Mouse (Mus musculus) G1E (cell line): ENCODE results near the gene Rnase2b.

Source experiments
- CTCF ChIP-seq: IDR thresholded peaks from 2 replicates; pipeline ENCODE4 v1.5.1; 2012; ENCODE audit warnings: low read depth, low read length, inconsistent platforms, mixed read lengths
- GATA1 ChIP-seq: IDR thresholded peaks from 2 replicates; pipeline ENCODE4 v1.6.1; 2012; ENCODE audit warnings: borderline replicate concordance, low read length, inconsistent platforms, mixed read lengths
- POLR2AphosphoS5 ChIP-seq: IDR thresholded peaks from 2 replicates; pipeline ENCODE4 v1.6.1; 2012; ENCODE audit warnings: low read depth, low read length, inconsistent platforms; ENCODE audit not compliant: insufficient replicate concordance
- TAL1 ChIP-seq: conservative IDR thresholded peaks from 2 replicates; pipeline ENCODE4 v1.6.1; 2012; ENCODE audit warnings: low read depth, low read length, inconsistent platforms, mixed read lengths

DNA sequence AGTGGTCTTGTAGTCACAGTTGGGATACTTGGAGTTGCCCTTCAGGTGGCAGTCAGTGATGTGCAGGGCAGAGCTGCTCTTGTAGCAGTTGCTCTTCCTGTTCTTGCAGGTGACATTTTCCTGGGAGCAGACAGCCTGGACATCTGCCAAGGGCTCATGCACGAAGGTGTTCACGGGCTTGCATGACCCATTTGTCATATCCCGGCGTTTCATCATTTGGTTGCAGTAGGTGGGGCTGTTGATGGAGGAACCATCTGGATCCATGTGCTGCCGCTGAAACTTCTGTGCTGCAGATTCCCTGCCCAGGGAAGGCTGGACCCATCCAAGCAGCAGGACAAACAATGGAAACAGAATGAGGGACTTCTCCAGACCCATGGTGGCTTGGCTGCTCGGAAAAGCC, 16.5 kb upstream of the Rnase2b start:
- no peak for TF ChIP-seq CTCF
- TF ChIP-seq POLR2AphosphoS5: no peak
- TF ChIP-seq TAL1: no peak
- TF ChIP-seq GATA1: no peak
